Mouse (Mus musculus) heart, embryonic 13.5 days (tissue): ENCODE results near the gene Arsa. TPM values are rescaled to one million over a fixed set of nuclear protein-coding genes. Genes with fewer than 3 reads are reported as not detected.

ENCODE experiments used
- ATAC-seq: fragments of 200-750 bp; cut with Nextera tagmentation; 2 replicates; pipeline ENCODE4 v1.8.0; 2017; ENCODE audit warnings: moderate TSS enrichment; ENCODE audit not compliant: insufficient number of reproducible peaks, low FRiP score, low TSS enrichment; ENCODE audit errors: extremely low read depth
- H3K27ac ChIP-seq: fragments of 300-500 bp; sonication (generic); replicated peaks from 2 replicates; pipeline ENCODE4 v1.5.1; 2015; ENCODE audit warnings: moderate library complexity, mild to moderate bottlenecking, inconsistent platforms
- H3K27me3 ChIP-seq: fragments of 300-500 bp; sonication (generic); replicated peaks from 2 replicates; pipeline ENCODE4 v1.6.1; 2015; ENCODE audit warnings: mild to moderate bottlenecking, inconsistent platforms
- H3K36me3 ChIP-seq: fragments of 300-500 bp; sonication (generic); 2 replicates; pipeline ENCODE4 v1.6.1; 2015; ENCODE audit warnings: mild to moderate bottlenecking, inconsistent platforms
- H3K4me1 ChIP-seq: fragments of 300-500 bp; sonication (generic); 2 replicates; pipeline ENCODE4 v1.6.1; 2015; ENCODE audit warnings: inconsistent platforms
- H3K4me2 ChIP-seq: fragments of 300-500 bp; sonication (generic); 2 replicates; pipeline ENCODE4 v1.6.1; 2015; ENCODE audit warnings: inconsistent platforms, mild to moderate bottlenecking, moderate library complexity
- H3K4me3 ChIP-seq: fragments of 300-500 bp; sonication (generic); 2 replicates; pipeline ENCODE4 v1.5.1; 2015; ENCODE audit warnings: moderate library complexity, mild to moderate bottlenecking, inconsistent platforms
- H3K9ac ChIP-seq: fragments of 300-500 bp; sonication (generic); 2 replicates; pipeline ENCODE4 v1.6.1; 2015; ENCODE audit warnings: inconsistent platforms, mild to moderate bottlenecking, moderate library complexity
- H3K9me3 ChIP-seq: fragments of 300-500 bp; sonication (generic); 2 replicates; pipeline ENCODE4 v1.6.1; 2016; ENCODE audit warnings: inconsistent platforms
- WGBS: fragments of 180-500 bp; shearing (Covaris S2); methylation state at CpG from one replicate; pipeline ENCODE4 v1.1.7; 2015; ENCODE audit warnings: mixed read lengths; 5-methylcytosine and 5-hydroxymethylcytosine counted together
- polyA plus RNA-seq: library from polyadenylated mRNA; unstranded; fragments of >200 nt; fragmentation: Nextera tagmentation; extraction: Ambion mirVana; gene quantifications from 2 replicates; pipeline ENCODE4 v1.2.1, GENCODE M21; 2015

The Arsa gene
- polyA plus RNA-seq = 15.1 and 15.3 TPM in 2 replicates

- whole genome bisulfite sequencing = 28% methylated on average over 9 of the region's 9 CpGs
- ATAC-seq = no peak
Observed at GRCm38 (mm10) chr15:89477091-89477491, at the start of gene Arsa. Gene Arsa (minus strand): TSS chr15:89477425.

GRCm38 (mm10) chr15:89526776-89527325 is 49.6 kb upstream of the Arsa start:
- 83% methylated on average over 19 of the region's 19 CpGs for WGBS
- H3K9me3 ChIP-seq = no peaks in the 10 kb centered on the region
- H3K9ac ChIP-seq = no peak overlapping the region
- H3K4me1 ChIP-seq = 0 out of 2 replicates have a peak, but pooled peaks cover 7% of the 10 kb centered on the region
- H3K27ac ChIP-seq = no peak overlapping the region
- no peak overlapping the region for H3K4me3 ChIP-seq
- peaks cover 10% of the 10 kb centered on the region; the same call in 1 of the 2 replicates for H3K36me3 ChIP-seq
- no peak overlapping the region for H3K4me2 ChIP-seq
- H3K27me3 ChIP-seq = peaks cover 51% of the 10 kb centered on the region
- no peak for ATAC-seq

More at GRCm38 (mm10) chr15:89477091-89477491, at the start of gene Arsa:
- Histone ChIP-seq H3K4me3 (peak within 1 kb of the TSS; percentile 72), H3K36me3 (no peaks in the 10 kb centered on the region), H3K9ac (peak within 1 kb of the TSS; percentile 89), H3K9me3 (no peaks in the 10 kb centered on the region), H3K4me1 (peaks cover 31% of the 10 kb centered on the region), H3K27me3 (no peaks in the 10 kb centered on the region), H3K27ac (peak within 1 kb of the TSS; percentile 81), H3K4me2 (peak within 1 kb of the TSS; percentile 97)

- no peak overlapping the region for H3K9ac ChIP-seq
- no peak overlapping the region for H3K4me3 ChIP-seq
- no peaks in the 10 kb centered on the region for H3K9me3 ChIP-seq
- H3K4me1 ChIP-seq = 0 out of 2 replicates have a peak, but pooled peaks cover 7% of the 10 kb centered on the region
- H3K4me2 ChIP-seq = no peak overlapping the region
- 53% methylated on average over 7 of the region's 7 CpGs for WGBS
- no peak overlapping the region for H3K27ac ChIP-seq
- peaks cover 13% of the 10 kb centered on the region; the same call in 1 of the 2 replicates for H3K36me3 ChIP-seq
- ATAC-seq = no peak
- peaks cover 52% of the 10 kb centered on the region for H3K27me3 ChIP-seq
Observed at GRCm38 (mm10) chr15:89525896-89526295, 48.7 kb upstream of the Arsa start.

- H3K9ac ChIP-seq = no peak overlapping the region
- H3K4me2 ChIP-seq = no peak overlapping the region
- no peaks in the 10 kb centered on the region for H3K9me3 ChIP-seq
- H3K4me3 ChIP-seq = no peak overlapping the region
- 84% methylated on average over 8 of the region's 8 CpGs for WGBS
- peaks cover 16% of the 10 kb centered on the region for H3K36me3 ChIP-seq
- H3K27me3 ChIP-seq = peaks cover 53% of the 10 kb centered on the region
- no peak for ATAC-seq
- H3K27ac ChIP-seq = no peak overlapping the region
- H3K4me1 ChIP-seq = 0 out of 2 replicates have a peak, but pooled peaks cover 7% of the 10 kb centered on the region
Observed at GRCm38 (mm10) chr15:89525464-89525863, 48.2 kb upstream of the Arsa start.

- H3K4me2 ChIP-seq = peak overlapping the region; percentile 85
- peaks cover 19% of the 10 kb centered on the region for H3K36me3 ChIP-seq
- H3K27ac ChIP-seq = no peak overlapping the region
- WGBS = 70% methylated on average over 8 of the region's 8 CpGs
- H3K4me3 ChIP-seq = peak overlapping the region; percentile 64
- 0 out of 2 replicates have a peak, but pooled peaks cover 7% of the 10 kb centered on the region for H3K4me1 ChIP-seq
- H3K9ac ChIP-seq = no peak overlapping the region; the same call in 1 of the 2 replicates
- no peaks in the 10 kb centered on the region for H3K9me3 ChIP-seq
- ATAC-seq = no peak
- H3K27me3 ChIP-seq = peaks cover 54% of the 10 kb centered on the region
Observed at GRCm38 (mm10) chr15:89524611-89525415, 47.6 kb upstream of the Arsa start.

- H3K36me3 ChIP-seq = peaks cover 19% of the 10 kb centered on the region
- H3K4me1 ChIP-seq = 0 out of 2 replicates have a peak, but pooled peaks cover 7% of the 10 kb centered on the region
- H3K27ac ChIP-seq = no peak overlapping the region
- ATAC-seq = no peak
- 19% methylated on average over 33 of the region's 52 CpGs for WGBS
- peak overlapping the region; percentile 64 for H3K4me3 ChIP-seq
- H3K4me2 ChIP-seq = peak overlapping the region; percentile 85
- peaks cover 54% of the 10 kb centered on the region for H3K27me3 ChIP-seq
- H3K9me3 ChIP-seq = no peaks in the 10 kb centered on the region
- H3K9ac ChIP-seq = peak overlapping the region; percentile 78
Observed at GRCm38 (mm10) chr15:89524001-89524571, 46.9 kb upstream of the Arsa start.

GRCm38 (mm10) chr15:89523283-89523832 is 46.1 kb upstream of the Arsa start:
- peak overlapping the region; percentile 64 for H3K4me3 ChIP-seq
- no peak overlapping the region for H3K27ac ChIP-seq
- peaks cover 54% of the 10 kb centered on the region for H3K27me3 ChIP-seq
- H3K4me2 ChIP-seq = peak overlapping the region; percentile 85
- WGBS = 22% methylated on average over 24 of the region's 47 CpGs
- ATAC-seq = no peak
- peak overlapping the region; percentile 12; the same call in 1 of the 2 replicates for H3K9ac ChIP-seq
- peaks cover 19% of the 10 kb centered on the region for H3K36me3 ChIP-seq
- H3K4me1 ChIP-seq = 0 out of 2 replicates have a peak, but pooled peaks cover 7% of the 10 kb centered on the region
- no peaks in the 10 kb centered on the region for H3K9me3 ChIP-seq

GRCm38 (mm10) chr15:89522566-89523282 is 45.5 kb upstream of the Arsa start:
- Histone ChIP-seq H3K27ac (no peak overlapping the region), H3K9me3 (no peaks in the 10 kb centered on the region), H3K4me1 (0 out of 2 replicates have a peak, but pooled peaks cover 7% of the 10 kb centered on the region), H3K4me2 (peak overlapping the region; percentile 85), H3K4me3 (peak overlapping the region; percentile 64), H3K36me3 (peaks cover 19% of the 10 kb centered on the region), H3K27me3 (peaks cover 54% of the 10 kb centered on the region), H3K9ac (no peak overlapping the region)
- ATAC-seq = no peak
- WGBS = 80% methylated on average over 10 of the region's 10 CpGs

- ATAC-seq = no peak
- no peaks in the 10 kb centered on the region for H3K9me3 ChIP-seq
- H3K4me1 ChIP-seq = 0 out of 2 replicates have a peak, but pooled peaks cover 7% of the 10 kb centered on the region
- no peak overlapping the region for H3K9ac ChIP-seq
- H3K27ac ChIP-seq = no peak overlapping the region
- H3K36me3 ChIP-seq = peaks cover 19% of the 10 kb centered on the region
- WGBS = 61% methylated on average over 7 of the region's 7 CpGs
- no peak overlapping the region for H3K4me2 ChIP-seq
- H3K27me3 ChIP-seq = peaks cover 54% of the 10 kb centered on the region
- no peak overlapping the region for H3K4me3 ChIP-seq
Observed at GRCm38 (mm10) chr15:89521951-89522350, 44.7 kb upstream of the Arsa start.

- ATAC-seq = no peak
- WGBS = 58% methylated on average over 4 of the region's 4 CpGs
Observed at GRCm38 (mm10) chr15:89512679-89513078, 35.5 kb upstream of the Arsa start.

More at GRCm38 (mm10) chr15:89512679-89513078, 35.5 kb upstream of the Arsa start:
- Histone ChIP-seq H3K4me1 (no peaks in the 10 kb centered on the region), H3K9ac (no peak overlapping the region), H3K4me3 (no peak overlapping the region), H3K4me2 (no peak overlapping the region), H3K36me3 (no peaks in the 10 kb centered on the region), H3K27ac (no peak overlapping the region), H3K9me3 (no peaks in the 10 kb centered on the region), H3K27me3 (no peaks in the 10 kb centered on the region)
